Mouse (Mus musculus) kidney, adult 2 months (tissue): ENCODE data around the gene Saysd1. TPM values are rescaled to one million over a fixed set of nuclear protein-coding genes. Genes with fewer than 3 reads are reported as not detected.
A peak's percentile ranks its signal among the peaks of the same experiment; 100 is the strongest.

Experiments used
- DNase-seq: peaks from one replicate; pipeline ENCODE4 v3.0.0; 2021
- H3K27ac ChIP-seq: fragments of 200-500 bp; 2 replicates; pipeline ENCODE4 v1.5.1; 2012; ENCODE audit warnings: low read depth, low read length, control low read depth, inconsistent platforms; ENCODE audit not compliant: insufficient read depth
- H3K27me3 ChIP-seq: fragments of 200-500 bp; replicated peaks from 2 replicates; pipeline ENCODE4 v1.6.1; 2012; ENCODE audit warnings: mild to moderate bottlenecking, moderate library complexity, low read length, inconsistent platforms; ENCODE audit not compliant: control insufficient read depth, insufficient read depth
- H3K36me3 ChIP-seq: fragments of 200-500 bp; 2 replicates; pipeline ENCODE4 v1.6.1; 2012; ENCODE audit warnings: mild to moderate bottlenecking, moderate library complexity, low read length, inconsistent platforms; ENCODE audit not compliant: control insufficient read depth, insufficient read depth
- H3K4me1 ChIP-seq: fragments of 200-500 bp; 2 replicates; pipeline ENCODE4 v1.6.1; 2011; ENCODE audit warnings: low read length; ENCODE audit not compliant: control insufficient read depth, insufficient read depth
- H3K4me3 ChIP-seq: fragments of 200-500 bp; 2 replicates; pipeline ENCODE4 v1.5.1; 2011; ENCODE audit warnings: mild to moderate bottlenecking, low read depth, low read length, control low read depth; ENCODE audit not compliant: insufficient read depth
- CTCF ChIP-seq: fragments of 200-500 bp; conservative IDR thresholded peaks from 2 replicates; pipeline ENCODE4 v1.5.1; 2011; ENCODE audit warnings: low read depth, mild to moderate bottlenecking, control low read depth, low read length, moderate library complexity, mixed read lengths; ENCODE audit not compliant: insufficient read depth, insufficient read length
- POLR2A ChIP-seq: fragments of 200-500 bp; IDR thresholded peaks from one replicate; pipeline ENCODE4 v1.6.1; 2011; ENCODE audit warnings: low read depth, low read length, control low read depth
- WGBS: fragments of 180-500 bp; shearing (Covaris S2); methylation state at CpG from one replicate; pipeline ENCODE4 v1.1.7; 2018; 5-methylcytosine and 5-hydroxymethylcytosine counted together
- polyA plus RNA-seq: library from polyadenylated mRNA; depleted of rRNA; stranded (reverse); fragments of >200 nt; gene quantifications from 2 replicates; pipeline ENCODE4 v1.2.3, GENCODE M21; 2012

The Saysd1 gene
- polyA plus RNA-seq, 1 experiment, result 11.4 TPM

GRCm38 (mm10) chr14:20179731-20180280 lies 41.5 kb upstream of the Saysd1 start:
- Histone ChIP-seq H3K4me3 (peak overlapping the region; percentile 78), H3K27me3 (no peaks in the 10 kb centered on the region), H3K4me1 (peaks cover 11% of the 10 kb centered on the region; the same call in 1 of the 2 replicates), H3K36me3 (peaks cover 8% of the 10 kb centered on the region), H3K27ac (peak overlapping the region; percentile 82)
- DNase-seq, result no peak
- TF ChIP-seq POLR2A (no peak), CTCF (no peak)
- 54% methylated on average over 5 of the region's 5 CpGs for WGBS

GRCm38 (mm10) chr14:20179080-20179479 lies 40.7 kb upstream of the Saysd1 start:
- peaks cover 11% of the 10 kb centered on the region; the same call in 1 of the 2 replicates for H3K4me1 ChIP-seq
- WGBS, result 35% methylated on average over 3 of the region's 3 CpGs
- TF ChIP-seq CTCF (no peak), POLR2A (no peak)
- no peak for DNase-seq
- peak overlapping the region; percentile 82 for H3K27ac ChIP-seq
- H3K36me3 ChIP-seq, result peaks cover 8% of the 10 kb centered on the region
- no peaks in the 10 kb centered on the region for H3K27me3 ChIP-seq
- H3K4me3 ChIP-seq, result peak overlapping the region; percentile 78

GRCm38 (mm10) chr14:20178593-20178992 lies 40.3 kb upstream of the Saysd1 start:
- WGBS, result 33% methylated on average over 4 of the region's 4 CpGs
- Histone ChIP-seq H3K27ac (peak overlapping the region; percentile 82), H3K4me1 (peaks cover 11% of the 10 kb centered on the region; the same call in 1 of the 2 replicates), H3K36me3 (peaks cover 8% of the 10 kb centered on the region), H3K4me3 (peak overlapping the region; percentile 78), H3K27me3 (no peaks in the 10 kb centered on the region)
- TF ChIP-seq CTCF, result no peak
- no peak for TF ChIP-seq POLR2A
- no peak for DNase-seq

GRCm38 (mm10) chr14:20177494-20178123 lies 39.3 kb upstream of the Saysd1 start:
- no peak for TF ChIP-seq POLR2A
- TF ChIP-seq CTCF, result no peak
- H3K4me3 ChIP-seq, result peak overlapping the region; percentile 78
- peak; percentile 66 for DNase-seq
- no peaks in the 10 kb centered on the region for H3K27me3 ChIP-seq
- 33% methylated on average over 9 of the region's 9 CpGs for WGBS
- peak overlapping the region; percentile 82 for H3K27ac ChIP-seq
- peaks cover 16% of the 10 kb centered on the region; the same call in 1 of the 2 replicates for H3K4me1 ChIP-seq
- peaks cover 8% of the 10 kb centered on the region for H3K36me3 ChIP-seq

GRCm38 (mm10) chr14:20175705-20176104 lies 37.4 kb upstream of the Saysd1 start:
- H3K27ac ChIP-seq, result peak overlapping the region; percentile 29; the same call in 1 of the 2 replicates
- no peaks in the 10 kb centered on the region for H3K27me3 ChIP-seq
- peaks cover 24% of the 10 kb centered on the region; the same call in 1 of the 2 replicates for H3K4me1 ChIP-seq
- H3K36me3 ChIP-seq, result peaks cover 8% of the 10 kb centered on the region
- TF ChIP-seq POLR2A (no peak), CTCF (no peak)
- WGBS, result 66% methylated on average over 4 of the region's 4 CpGs
- DNase-seq, result no peak
- no peak overlapping the region for H3K4me3 ChIP-seq

GRCm38 (mm10) chr14:20175114-20175513 lies 36.8 kb upstream of the Saysd1 start:
- Histone ChIP-seq H3K4me3 (no peak overlapping the region), H3K27ac (peak overlapping the region; percentile 3; the same call in 1 of the 2 replicates), H3K4me1 (peaks cover 26% of the 10 kb centered on the region; the same call in 1 of the 2 replicates), H3K27me3 (no peaks in the 10 kb centered on the region), H3K36me3 (peaks cover 8% of the 10 kb centered on the region)
- WGBS, result 63% methylated on average over 7 of the region's 7 CpGs
- TF ChIP-seq CTCF (no peak), POLR2A (no peak)
- no peak for DNase-seq

- no peaks in the 10 kb centered on the region for H3K27me3 ChIP-seq
- peaks cover 26% of the 10 kb centered on the region; the same call in 1 of the 2 replicates for H3K4me1 ChIP-seq
- 59% methylated on average over 6 of the region's 6 CpGs for WGBS
- H3K36me3 ChIP-seq, result peaks cover 6% of the 10 kb centered on the region
- no peak for DNase-seq
- H3K27ac ChIP-seq, result no peak overlapping the region
- TF ChIP-seq POLR2A (no peak), CTCF (no peak)
- H3K4me3 ChIP-seq, result no peak overlapping the region
Measured at GRCm38 (mm10) chr14:20174696-20175095, 36.4 kb upstream of the Saysd1 start.
